Mouse (Mus musculus) megakaryocyte, embryonic 14.5 days (primary cell): ENCODE results near the gene Fads2.

ENCODE experiments used
- FLI1 ChIP-seq: IDR thresholded peaks from 2 replicates; pipeline ENCODE4 v1.6.1; 2012; ENCODE audit warnings: low read length, inconsistent platforms, mixed read lengths
- GATA1 ChIP-seq: IDR thresholded peaks from 3 replicates; pipeline ENCODE4 v1.6.1; 2012; ENCODE audit warnings: mixed read lengths, low read length, inconsistent platforms, borderline replicate concordance

DNA sequence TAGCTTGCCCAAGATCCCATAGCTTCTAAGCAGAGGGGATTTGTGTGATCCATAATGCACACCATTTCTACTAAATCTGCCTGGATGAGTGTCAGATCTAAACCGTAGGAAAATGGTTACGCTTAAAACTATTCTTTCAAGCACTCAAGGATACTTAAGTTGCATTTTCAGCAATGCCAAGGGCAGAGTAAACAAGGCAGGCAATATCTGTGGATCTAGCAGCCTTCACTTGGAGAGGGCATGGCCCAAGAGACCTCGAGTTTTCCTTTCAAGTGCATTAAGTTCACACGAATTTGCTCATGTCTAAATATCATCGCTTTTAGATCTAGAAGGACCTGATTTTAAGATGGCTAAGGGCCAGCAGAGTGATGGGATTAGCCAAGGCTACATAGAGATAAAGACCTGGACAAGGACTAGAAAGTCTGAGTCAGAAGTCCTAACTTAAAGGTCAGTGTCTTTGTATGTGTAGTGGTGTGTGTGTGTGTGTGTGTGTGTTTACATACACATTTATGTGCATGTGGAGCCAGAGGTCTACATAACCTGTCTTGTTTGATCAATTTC, 5.6 kb upstream of the Fads2 start:
- TF ChIP-seq GATA1 (no peak), FLI1 (no peak)
